Mouse (Mus musculus): ENCODE measurements around the gene Rnf180.

GRCm38 (mm10) chr13:105250767-105251166 lies 43.8 kb downstream of the Rnf180 start:
- TF ChIP-seq POLR2A (IDR thresholded peaks at IDR 0.05; ENCODE audit: extremely low read depth, insufficient read depth, low read length) (no peak), CTCF (IDR thresholded peaks at IDR 0.05; ENCODE audit: extremely low read depth, insufficient read depth, low read length) (no peak)

Measured in cortical plate, adult 2 months (tissue).